Mouse (Mus musculus): ENCODE measurements around the gene Gnao1.

Gene Gnao1

DNA sequence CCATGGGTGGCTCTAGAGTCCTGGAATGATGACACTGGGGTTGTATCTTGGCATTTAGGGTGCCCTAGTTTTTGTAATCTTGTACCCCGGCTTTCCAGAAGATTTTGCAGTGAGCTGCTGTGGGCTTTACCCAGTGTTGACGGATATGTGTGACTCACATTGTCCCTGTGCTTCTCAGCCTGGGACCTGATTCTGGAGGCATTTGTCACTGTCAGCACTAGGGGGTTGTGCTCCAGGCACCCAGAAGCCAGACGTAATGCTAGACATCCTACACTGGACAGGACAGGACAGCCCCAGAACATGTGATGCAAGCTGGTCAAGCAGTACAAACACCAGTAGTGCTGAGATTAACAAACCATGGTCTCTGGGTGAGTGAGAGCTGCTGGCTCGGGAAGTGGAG is 136.0 kb downstream of the Gnao1 start:
- no peak for DNase-seq (ENCODE audit: low spot score)

DNA sequence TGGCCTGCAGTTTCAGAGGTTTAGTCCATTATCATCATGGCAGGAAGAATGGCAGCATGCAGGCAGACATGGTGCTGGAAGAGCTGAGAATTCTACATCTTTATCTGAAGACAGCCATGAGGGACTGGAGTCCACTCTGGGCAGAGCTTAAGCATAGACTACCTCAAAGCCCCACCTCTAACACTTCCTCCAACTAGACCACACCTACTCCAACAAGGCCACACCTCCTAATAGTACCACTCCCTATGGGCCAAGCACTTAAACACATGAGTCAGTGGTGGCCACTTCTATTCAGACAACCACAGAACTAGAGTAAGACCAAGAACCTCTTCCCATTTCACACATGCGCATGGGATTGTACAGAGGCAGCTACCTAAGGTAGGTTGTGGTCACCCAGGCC is 136.6 kb downstream of the Gnao1 start:
- no peak for DNase-seq (ENCODE audit: low spot score)

DNA sequence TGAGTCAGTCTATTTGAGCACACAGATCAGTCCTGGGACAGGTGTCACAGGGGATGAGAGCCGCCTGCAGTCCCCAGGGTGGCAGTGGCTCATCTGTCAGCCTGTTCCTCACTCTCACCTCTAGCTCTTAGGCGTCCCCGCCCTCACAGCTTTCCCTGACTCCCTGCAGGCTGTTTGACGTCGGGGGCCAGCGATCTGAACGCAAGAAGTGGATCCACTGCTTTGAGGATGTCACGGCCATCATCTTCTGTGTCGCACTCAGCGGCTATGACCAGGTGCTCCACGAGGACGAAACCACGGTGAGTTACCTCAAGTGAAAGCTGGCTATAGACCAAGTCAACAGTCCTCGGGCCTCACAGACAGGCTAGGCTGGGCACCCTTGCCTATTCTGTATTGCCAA is 140.4 kb downstream of the Gnao1 start:
- DNase-seq (ENCODE audit: low spot score): no peak

DNA sequence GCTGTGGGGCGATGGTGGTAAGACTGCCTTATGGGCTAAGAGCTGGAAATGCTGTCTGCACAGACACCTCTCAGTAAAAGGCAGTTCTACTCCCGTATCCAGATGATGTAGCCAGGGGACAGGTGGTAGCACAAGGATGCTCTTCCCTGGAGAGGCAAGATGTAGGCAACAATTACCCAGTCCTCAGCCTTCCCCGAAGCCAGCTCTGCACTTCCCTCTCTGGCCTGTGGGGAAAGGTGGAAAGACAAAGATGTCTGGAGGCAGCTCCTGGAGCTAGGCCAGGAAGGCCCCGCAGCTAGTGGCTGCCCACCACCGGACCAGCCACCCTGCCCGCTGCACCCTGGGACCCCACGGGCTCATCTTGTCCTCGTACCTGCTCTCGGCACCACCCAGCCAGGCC is 142.7 kb downstream of the Gnao1 start:
- no peak for DNase-seq (ENCODE audit: low spot score)

DNA sequence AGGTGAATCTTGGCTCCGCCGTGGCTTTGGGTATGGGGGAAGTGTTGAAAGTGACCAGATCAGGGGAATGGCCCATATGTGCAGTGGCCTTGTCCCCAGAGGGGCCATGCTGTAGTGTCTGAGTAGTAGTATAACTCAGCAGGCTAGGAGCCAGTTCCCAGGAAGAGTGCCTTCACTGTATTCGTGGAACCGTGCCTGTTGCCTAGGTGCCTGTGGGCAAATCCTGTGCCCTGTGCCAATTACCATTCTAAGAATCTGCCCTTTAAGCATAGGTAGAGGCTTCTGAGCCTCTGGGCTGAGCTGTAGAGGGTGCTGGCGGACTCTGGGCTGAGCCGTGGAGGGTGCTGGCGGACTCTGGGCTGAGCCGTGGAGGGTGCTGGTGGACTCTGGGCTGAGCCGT is 148.6 kb downstream of the Gnao1 start:
- no peak for DNase-seq (ENCODE audit: low spot score)

DNA sequence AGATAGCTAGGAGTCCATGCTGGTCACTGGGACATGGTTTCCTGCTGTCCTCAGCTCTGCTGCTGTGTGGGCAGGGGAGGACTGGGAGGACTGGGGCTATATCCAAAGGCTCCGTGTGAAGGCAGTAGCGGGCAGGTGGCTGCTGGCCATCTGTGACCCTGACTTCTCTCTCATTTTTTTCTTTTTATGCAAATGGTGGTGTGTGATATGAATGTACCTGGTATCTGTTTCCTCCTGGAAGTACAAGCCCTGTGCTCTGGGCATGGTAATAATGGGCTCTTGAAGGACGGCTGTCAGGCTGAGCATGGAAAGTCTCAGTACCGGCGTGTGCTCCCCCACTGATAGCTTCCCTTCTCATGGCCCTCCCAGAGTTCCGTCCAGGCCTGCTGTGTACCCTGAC is 151.1 kb downstream of the Gnao1 start:
- no peak for DNase-seq (ENCODE audit: low spot score)

DNA sequence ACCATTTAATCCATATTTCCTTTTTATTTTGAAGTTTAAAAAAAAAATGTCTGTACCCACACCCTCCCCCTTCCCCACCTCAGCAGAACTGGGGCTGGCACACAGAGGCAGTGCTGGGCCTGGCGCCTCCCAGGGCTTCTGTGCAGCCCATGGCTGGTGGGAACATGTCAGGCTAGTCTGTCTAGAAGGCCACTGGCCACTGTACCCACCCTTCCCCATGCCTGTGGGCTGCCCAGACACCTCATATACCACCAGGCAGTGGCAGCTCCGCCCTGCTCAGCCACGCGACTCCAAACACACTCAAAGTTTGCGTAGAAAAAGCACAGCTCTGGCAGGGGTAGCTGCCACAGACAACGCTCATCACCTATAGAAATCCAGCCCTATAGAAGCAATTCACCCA is 158.5 kb downstream of the Gnao1 start:
- DNase-seq (ENCODE audit: low spot score): no peak

DNA sequence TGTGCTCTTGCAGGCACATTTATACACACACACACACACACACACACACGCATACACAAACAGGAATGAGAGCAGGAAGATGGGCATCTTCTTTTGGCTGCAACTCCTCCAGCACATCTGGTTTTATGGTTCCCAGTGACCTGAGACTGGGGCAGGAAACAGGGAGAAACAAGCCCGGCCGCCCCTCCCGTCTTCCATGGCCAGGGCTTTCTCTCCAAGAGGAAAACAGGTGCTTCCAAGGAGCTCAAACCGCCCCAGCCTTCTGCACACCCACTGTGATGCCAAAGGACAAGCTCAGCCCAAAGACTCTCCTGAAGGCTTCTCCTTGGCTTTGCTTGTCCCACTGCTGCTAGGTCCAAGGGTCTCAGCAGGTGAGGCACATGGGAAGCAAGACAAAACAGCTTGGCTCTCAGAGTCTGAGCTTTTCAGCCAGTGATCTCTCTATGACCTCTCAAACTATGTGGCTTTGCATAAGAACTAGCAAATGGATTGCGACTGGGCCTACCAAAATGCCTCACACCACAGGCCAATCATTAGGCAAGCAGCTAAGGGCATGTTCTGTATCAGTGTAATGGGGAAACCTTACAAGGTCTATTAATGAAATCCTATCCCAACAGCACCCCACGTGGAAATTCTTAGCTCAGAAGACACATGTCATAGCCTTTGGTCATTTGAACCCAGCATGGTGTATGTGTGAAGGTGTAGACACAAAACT is 160.0 kb downstream of the Gnao1 start:
- no peak for DNase-seq (ENCODE audit: low spot score)

DNA sequence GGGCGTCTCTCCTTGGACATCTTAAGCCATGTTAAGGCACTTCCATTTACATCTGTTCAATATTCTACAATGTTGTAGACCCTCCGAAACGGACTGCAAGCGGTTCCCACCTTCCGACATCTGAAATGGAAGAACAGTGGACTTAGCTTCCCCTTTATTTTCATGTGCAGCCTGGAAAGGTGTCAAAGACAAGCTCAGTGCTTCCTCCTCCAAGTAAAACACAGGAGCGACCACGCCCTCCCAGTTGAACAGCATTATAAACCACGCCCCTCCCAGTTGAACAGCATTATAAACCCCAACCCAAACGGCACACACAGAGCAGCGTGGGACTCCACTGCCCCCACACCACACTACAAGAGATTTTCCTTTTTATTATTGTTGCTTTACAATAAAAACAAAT is 161.7 kb downstream of the Gnao1 start:
- peak; percentile 31 for DNase-seq (ENCODE audit: low spot score)

DNA sequence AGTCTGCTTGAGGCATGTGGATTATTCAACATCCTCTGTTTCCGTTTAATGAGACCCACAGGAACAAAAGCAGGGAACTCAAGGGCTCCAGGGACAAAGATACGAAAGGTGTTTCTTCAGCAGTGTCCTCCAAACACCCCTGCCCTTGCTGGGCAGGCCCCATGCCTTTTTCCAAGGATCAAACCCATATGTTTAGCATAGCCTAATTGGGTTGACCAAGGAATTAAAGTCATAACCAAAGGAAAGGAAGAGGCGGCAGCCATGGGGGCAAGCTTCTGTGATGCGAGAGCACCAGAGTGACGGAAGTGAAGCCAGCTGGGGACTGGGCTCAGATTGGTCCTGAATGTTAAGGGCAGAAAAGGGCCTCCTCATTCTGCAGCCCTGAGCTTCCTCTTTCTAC is 162.4 kb downstream of the Gnao1 start:
- DNase-seq (ENCODE audit: low spot score): peak; percentile 28

DNA sequence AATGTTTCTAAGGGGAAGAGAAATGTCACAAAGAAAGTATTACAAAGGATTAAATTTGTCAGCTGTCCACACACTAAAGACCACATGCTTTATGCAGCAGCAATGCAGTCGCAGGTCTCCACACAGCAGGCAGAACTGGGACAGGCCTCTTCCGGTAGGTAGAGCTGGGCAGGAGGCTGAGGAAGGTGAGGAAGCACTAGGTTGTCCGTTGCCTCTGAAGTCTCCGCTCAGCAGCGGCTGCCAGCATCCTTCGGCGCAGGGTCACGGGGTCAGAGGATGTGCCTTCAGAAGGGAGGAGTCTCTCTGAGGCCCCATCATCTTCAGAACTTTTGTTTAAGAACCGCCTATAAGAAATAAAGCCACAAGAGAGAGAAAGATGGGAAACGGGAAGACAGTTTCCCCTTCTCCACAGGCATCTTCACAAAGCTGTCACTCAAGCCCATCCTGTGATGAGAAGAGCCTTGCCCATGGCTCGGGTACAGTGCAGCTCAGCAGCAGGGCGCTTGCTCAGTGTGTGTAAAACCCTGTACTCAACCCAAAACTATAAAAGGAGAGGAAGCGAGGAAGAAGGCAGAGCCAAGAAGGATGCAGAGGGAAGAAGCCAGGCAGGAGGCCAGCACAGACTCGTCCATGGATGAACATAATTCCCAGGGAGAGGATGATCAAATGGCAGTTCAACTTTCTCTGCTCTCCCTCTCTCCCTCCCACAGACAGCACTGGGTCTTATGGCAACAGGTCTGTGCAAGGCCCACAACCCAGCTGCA is 163.4 kb downstream of the Gnao1 start:
- peak; percentile 40 for DNase-seq (ENCODE audit: low spot score)

DNA sequence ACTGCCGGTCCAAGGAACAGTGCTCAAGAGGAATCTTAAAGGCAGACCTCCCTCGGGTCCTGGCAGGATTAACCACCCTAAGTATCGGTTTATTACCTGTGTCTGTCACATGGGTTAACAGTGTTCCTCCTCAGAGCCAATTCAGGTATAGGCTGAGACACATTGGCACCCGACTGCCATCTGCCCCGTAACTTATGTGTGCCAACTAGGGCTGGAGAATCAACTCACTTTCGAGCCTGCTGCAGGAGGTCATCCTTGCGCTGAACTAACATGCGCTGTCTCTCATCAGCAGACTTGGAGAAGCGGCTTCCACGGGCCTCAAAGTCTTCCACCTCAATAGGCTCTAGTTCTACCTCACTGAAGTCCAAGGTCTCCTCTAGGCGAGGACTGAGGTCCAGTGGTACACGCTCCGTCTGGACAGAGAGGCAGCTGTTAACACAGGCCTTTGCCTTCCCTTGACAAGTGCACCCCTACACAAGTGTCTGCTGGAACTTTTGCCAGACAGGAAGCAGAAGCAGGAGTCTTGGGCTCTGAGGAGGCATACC is 164.1 kb downstream of the Gnao1 start:
- DNase-seq (ENCODE audit: low spot score): peak; percentile 32

DNA sequence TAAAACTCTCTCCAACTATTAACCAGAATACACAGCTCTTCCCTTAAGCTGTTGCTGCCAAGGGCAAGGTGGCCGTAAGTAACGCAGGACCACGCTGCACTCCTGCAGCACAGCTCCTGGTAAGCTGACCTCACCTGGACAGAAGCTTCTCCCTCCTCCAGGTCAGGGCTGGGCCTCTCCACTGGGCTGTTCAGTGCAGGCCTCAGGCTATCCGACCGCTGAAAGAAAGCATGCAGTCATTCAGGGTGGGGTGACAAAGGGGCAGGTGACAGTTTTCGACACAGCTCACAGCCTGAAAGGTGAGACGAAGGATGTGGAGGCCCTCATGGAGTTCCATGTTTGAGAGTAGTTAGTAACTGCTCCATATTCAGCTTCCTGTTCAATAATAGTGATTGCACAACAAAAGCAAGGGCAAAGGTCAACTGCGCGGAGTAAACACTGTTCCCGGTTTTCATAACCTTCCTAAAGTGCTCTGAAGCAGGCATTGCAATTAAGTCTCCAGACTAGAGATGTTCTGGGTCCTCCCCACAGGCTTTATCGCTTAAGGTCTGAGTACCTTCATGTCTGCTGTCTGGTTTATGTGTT is 164.9 kb downstream of the Gnao1 start:
- DNase-seq (ENCODE audit: low spot score): peak; percentile 27

DNA sequence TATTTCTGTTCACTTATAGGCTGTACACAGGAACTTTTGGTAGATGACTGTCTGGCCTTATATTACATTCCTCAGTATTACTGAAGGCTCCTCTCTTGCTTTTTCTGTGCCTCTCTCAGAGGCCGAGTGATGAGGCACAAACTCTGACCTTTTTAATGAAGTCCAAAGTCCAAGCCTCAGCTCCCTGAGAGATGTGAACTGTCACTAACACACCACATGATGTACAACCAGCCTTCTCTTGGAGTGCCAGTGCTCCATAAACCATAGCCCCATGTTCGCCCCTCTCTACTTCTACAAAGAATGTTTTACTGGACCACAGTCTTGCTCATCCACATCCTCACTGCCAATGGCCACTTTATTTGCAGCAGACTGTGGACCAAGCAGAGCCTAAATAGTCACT is 165.6 kb downstream of the Gnao1 start:
- peak; percentile 7 for DNase-seq (ENCODE audit: low spot score)

DNA sequence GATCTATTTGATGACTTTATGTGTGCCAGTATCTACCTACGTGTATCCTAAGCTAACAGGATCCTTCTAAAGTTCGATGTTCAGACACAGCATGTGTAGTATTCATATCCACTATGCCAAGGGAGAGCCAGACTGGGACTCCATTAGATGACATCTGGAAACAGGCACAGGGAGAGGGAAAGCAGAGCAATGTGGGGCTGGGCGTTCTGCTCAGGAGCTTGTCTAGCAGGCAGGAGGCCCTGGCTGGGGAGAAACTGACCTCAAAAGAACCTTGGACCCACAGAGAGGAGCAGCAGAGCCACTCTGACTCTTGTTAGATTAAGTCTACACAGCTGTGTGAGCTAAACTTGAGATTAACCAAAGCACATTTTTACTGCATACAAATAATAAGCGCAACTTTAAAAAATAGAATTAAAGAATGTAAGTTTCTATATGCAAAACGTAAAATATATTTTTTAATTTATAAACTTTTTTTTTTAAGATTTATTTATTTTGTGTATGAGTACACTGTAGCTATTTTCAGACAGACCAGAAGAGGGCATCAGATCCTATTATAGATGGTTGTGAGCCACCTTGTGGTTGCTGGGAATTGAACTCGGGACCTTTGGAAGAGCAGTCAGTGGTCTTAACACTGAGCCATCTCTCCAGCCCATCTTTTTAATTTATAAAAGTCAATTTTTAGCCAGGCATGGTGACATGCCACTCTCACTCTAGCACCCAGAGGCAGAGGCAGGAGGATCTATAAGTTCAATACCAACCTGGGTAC is 166.9 kb downstream of the Gnao1 start:
- peak; percentile 35 for DNase-seq (ENCODE audit: low spot score)

DNA sequence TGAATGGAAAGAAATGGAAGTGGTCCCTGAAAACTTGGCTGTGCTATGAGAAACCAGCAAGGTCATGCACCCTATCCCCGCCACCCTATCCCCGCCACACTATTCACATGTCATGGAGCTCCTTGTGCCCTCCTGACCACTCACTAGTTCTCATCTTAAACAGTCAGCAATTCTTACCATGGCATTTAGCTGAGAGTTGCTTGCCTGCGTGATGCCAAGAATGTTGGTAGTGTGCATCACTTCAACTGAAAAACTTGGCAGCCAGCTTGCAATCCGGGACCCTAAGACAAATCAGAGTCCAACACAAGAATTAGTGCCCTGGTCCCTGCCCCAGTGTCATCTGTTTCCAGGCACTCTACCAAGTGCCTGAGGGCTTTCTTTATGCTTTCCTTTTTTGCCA is 170.4 kb downstream of the Gnao1 start:
- peak; percentile 19 for DNase-seq (ENCODE audit: low spot score)

DNA sequence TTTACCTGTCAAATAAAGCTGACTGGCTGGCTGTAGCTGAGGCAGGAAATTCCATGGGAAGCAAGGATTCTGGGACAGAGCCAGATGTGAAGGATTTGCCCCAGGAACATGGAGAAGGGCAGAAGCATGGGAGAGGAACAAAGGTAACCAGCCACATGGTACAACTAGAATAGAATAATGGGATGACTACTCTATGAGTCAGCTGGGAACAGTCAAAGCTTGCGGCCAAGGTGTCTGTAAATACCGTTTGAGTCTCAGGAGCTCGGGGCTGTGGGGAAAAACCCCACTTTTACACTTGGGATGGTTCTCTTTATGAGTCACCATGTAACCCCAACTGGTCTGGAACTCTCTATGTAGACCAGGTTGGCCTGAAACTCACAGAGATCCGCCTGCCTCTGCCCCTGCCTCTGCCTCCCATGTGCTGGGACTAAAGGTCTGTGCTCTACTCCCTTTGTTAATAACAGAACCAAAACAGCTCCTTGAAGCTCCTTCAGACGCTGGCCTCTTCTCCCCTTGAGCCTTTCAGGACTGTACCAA is 172.0 kb downstream of the Gnao1 start:
- DNase-seq (ENCODE audit: low spot score): no peak

DNA sequence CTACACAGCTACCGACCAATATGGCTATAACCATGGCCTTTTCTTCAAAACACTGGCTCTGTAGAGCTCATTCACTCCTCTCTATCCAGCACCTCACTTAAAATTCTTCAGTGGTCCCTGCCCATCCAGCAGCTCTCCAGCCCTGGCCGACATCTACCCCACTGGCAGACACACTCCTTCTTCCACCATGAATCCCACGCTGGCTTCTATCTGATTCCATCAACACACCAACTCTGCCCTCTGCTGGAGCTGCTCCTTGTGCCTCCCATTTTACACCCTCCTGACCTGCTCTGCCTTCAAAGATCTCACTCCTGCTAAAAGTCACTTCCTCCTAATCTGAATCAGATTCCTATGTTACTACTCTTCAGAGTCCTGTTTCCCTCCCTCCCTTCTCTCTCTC is 174.1 kb downstream of the Gnao1 start:
- no peak for DNase-seq (ENCODE audit: low spot score)

DNA sequence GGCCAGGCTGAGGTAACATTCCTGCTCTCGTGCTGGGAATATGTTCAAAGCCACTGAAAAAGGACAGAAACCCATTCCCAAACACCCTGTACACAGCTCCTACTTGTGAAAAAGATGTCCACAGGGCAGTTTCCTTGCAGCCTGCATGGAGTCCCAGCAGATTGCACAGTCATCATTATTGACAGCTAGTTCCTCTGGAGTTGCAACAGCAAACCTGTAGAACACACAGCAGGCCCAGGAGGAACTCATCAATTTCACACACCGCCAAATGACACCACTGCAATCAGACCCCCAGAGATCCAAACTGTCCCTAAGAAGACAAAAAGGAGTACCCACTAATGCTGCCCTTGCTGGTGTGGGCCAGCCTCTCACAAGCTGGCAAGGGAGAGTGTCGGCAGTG is 175.0 kb downstream of the Gnao1 start:
- DNase-seq (ENCODE audit: low spot score): no peak

DNA sequence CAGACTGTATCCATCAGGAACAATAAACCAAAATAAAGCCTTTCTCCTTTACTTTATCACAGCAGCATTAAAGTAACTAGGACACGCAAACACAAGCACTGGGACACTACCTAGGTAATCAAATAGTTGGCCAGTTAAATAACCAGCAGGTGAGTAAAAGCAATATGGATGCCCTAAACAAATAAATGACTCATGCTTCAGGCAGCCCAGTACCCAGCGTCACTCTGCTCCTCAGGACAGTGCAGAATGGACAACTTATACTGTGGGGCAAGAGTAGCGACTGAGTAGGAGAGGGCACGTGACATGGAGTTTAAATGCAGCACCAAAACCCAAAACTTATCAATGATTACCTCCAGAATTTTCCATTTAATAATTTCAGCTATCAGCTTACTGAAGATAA is 180.0 kb downstream of the Gnao1 start:
- DNase-seq (ENCODE audit: low spot score): no peak

DNA sequence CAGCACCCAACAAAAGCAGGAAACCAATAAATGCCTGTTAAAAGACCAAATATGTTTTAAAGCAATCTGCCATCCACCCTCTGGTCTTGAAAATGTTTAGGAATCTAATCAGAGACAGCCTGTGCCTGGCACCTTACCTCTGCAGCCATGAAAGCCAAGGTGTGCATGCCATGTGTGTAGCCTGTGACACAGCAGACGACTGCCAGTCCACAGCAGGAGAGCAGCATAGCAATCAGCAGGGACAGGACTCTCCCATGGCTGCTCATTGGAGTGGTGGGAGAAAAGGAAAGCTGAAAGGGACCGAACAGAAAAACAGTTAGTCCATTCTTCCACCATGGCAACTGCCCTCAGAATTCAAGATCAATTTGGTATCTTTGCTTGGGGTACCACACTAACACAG is 189.2 kb downstream of the Gnao1 start:
- DNase-seq (ENCODE audit: low spot score): no peak

DNA sequence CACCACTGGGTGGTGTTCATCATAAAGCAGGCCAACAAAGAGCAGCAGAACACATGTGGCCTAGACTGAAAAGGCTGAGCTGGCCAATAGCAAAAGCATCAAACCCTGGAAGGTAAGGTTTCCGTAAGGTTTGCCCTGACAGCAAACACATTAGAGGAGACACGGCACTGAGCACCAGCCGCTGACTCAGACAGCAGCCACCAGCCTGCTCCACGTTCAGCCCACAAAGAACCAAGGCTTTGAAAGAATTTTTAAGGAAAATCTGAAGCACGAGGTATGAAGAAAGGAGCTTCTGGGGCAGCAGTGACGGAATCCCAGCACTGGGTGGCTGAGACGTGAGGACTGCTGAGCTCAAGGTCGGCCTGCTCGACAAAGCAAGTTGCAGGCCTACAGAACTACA is 194.4 kb downstream of the Gnao1 start:
- DNase-seq (ENCODE audit: low spot score): no peak
